Mouse (Mus musculus): Measurements from ENCODE around the gene Npnt.

Npnt gene

DNA sequence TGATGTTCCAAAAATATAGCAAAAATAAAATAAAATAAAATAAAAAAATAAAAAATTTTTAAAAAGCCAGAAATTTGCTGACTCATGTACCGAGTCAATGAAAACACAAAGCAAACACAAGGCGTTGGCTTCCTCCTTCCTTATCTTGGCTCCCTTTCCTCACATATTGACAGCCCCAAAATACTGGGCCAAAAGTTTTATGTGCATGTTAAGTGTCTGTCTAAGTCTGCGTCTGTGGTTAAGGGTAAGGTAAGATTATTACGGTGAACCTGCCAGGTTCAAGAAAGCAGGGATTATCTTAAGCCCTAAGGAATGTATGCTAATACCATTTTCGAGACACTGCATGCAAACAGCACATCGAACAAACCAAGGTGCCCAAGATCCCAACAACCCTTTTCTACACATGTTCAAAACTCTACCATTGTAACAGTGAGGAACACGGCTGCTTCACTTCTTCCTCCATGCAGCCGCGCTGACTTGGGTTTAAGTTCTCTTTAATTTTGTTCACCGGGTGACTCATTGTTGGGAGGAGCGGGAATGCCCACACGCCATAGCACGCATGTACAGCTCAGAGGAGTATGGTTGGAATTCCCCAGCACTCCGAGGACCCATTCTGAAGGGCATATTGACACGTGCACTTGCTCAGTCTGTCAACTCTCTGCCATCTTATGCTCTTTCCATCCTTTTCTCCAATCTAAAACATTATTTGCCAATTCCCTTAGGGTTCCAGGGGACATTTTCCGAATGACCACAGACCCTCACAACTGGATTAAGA lies 62.8 kb downstream of the Npnt start:
- DNase-seq (ENCODE audit: low read depth), result peak; percentile 36

DNA sequence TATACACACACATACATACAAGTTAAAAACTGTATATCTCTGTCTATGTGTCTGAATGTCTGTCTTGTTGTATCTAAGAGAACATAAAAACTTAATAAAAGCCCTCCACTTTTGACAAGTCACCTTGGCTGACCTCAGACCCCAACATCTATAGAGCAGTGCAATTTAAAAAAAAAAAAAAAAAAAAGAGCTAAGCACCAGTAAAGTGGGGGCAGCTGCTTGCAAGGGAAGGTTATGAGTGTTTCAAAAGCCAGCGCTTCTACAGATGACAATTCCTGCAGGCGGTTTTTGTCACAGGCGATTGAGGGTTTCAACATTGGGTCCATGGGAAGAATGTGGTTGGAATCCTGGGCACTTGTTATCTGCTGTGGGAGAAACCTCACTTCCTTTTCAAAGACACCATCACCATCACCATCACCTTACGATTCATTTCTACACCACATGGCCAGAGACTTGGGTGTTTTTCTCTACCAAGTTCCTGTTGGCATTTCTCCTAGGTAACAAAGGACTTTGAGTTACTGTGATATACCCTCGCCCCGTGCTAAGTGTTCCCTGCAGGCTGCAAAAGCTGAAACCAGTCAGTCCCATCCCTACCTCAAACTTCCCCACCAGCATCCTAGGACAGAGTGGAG lies 63.6 kb downstream of the Npnt start:
- DNase-seq (ENCODE audit: low read depth), result peak; percentile 6

DNA sequence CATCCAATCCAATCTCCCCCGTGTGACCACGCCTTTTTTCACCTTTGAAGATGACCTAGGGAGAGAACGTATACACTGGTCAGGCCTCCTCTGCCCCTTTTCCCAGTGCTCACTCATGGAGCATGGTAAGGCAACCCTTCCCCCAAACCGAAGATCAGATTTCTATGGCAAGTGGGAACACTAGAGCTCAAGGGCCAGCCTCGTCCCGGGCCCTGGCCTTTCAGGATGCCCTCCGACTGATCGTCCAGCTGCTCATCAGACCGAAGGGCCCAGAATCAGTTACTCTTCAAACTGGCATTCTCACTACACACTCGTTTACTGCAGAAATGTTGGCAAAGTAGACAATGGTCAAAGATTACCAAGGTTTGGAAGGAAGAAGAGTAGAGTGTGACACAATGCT lies 65.6 kb downstream of the Npnt start:
- DNase-seq (ENCODE audit: low read depth), result no peak

DNA sequence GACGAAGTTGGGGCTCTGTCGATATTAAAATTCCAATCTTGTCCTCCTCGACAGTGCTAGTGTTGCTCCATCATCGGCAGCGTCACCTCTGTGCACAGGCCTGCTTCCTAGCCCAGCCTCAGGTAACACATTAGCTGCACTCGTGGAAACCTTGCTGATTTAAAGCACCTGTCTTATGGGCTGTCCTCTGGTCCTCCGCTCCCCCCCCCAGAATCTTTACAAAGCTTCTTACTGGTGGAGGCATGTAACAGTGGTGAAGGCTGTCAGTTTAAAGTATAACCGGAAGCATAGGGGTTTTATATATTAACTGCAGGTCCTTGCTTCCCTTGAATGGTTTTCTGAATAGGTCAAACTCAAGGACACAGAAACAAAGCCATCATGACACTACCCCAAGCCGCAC lies 66.8 kb downstream of the Npnt start:
- no peak for DNase-seq (ENCODE audit: low read depth)

DNA sequence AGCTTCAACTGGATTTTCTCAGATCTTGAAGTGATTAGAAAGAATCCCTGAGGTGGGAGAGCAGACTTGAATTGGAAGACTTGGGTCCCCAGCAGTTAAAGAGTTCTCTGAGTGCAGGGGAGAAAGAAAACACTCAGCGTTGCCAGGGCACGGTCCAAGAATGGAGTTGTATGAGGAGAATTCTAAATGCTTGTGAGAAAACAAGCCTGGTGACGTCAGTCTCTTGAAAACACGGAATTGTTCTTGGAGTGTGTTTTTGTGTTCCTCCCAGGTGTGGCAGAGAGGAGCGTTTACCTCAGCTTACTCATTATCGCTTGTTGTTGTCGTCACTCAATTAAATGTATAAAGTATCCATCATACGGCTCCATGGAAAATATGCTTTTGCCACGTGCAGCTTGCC lies 69.3 kb downstream of the Npnt start:
- no peak for DNase-seq (ENCODE audit: low read depth)

DNA sequence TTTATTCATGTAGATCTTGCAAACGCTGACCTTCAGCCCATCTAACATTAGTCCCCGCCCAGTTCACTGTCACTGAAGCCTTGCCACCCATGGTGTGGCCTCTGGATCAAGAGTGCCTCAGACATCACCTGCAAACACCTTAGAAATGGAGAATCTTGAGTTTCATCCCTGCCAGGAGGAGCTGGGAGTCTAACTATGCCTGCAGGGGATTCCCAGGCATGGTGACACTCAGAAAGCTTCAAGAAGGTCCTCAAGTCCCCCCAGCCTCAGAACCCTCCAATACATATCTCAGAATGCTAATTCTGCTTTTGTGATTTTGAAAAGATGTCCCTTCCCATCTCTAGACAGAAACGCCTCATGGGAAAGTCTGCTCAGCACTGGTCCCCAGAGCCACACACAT lies 69.7 kb downstream of the Npnt start:
- no peak for DNase-seq (ENCODE audit: low read depth)

DNA sequence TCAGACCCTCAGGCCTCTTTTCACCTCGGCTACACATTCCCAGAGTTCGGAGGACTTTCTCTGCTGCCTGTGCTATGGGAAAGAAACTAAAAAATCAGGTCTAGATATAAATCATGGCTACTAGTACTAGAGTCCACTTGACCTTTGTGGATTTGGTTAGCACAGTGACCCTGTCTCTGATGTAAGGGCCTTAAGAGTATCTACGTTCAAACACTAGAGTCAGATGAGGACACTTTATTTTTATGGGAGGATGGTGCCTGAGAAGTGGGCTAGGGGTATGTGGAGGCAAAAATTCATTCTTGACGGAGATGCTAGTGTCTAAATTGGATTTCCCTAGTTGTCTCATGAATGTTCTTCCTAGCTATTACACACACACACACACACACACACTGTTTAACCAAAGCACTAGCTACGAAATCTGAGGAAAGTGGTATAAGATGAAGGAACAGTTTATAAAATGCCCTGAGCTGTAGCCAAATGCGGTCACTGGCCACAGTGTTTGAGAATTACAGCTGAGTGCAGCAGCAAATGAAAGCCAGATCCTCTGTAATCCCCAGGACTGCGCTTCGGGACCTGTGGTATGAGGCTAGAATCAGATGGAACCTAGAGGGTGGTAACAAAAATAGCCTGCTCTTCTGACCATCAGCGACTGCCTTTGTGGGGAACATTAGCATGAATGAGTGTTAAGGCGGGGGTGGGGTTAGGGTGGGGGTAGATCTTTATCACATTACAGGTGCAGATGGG lies 73.0 kb downstream of the Npnt start:
- no peak for DNase-seq (ENCODE audit: low read depth)

DNA sequence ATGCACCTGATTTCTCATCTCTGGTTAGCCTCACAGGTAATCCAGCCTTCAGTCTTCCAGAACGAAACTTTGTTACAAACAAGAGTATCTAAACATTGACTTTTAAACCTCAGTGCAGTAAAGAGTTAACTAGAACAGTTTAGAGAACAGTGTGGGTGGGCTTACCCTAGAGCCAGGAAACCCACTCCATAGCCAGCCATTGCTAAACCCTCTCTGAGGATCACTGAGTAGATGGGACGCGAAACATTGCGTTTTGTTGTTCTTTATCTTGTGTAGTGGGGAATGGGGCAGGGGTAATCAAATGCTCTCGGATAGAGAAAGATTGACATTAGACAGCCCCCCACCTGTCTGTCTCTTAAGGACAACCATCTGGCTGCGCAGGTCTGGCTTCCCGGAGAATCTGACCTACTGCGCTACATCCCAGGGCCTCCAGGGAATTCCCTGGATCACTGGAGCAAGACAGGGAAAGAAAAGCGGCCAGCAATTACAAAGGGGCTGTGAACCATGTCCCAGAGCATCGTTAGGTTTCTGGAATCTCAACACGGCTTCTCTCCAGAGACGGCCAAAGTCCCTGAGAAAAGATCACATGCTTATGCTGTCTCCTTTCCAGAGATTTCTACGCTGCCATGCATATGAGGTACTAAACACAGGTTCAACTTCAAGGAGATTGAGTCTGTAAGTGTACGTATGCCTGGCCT lies 73.9 kb downstream of the Npnt start:
- no peak for DNase-seq (ENCODE audit: low read depth)

DNA sequence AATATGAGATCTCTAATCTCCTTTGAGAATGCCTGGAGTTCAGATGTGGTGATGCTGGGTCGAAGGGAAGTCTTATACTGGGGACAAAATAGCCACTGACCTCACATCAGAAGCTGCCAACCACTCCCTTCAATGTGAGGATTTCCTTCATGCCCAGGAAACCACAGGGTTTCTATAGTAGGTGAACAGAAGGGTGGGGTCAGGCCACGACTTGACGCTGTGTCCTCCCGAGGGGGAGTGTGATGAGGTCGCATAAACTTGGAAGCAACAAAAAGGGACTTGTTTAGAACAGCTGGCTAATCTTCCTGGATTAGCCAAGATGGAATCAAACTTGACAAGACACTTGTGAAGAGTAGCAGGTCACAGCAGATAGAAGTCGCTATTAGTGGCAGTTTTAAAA lies 76.8 kb downstream of the Npnt start:
- no peak for DNase-seq (ENCODE audit: low read depth)

DNA sequence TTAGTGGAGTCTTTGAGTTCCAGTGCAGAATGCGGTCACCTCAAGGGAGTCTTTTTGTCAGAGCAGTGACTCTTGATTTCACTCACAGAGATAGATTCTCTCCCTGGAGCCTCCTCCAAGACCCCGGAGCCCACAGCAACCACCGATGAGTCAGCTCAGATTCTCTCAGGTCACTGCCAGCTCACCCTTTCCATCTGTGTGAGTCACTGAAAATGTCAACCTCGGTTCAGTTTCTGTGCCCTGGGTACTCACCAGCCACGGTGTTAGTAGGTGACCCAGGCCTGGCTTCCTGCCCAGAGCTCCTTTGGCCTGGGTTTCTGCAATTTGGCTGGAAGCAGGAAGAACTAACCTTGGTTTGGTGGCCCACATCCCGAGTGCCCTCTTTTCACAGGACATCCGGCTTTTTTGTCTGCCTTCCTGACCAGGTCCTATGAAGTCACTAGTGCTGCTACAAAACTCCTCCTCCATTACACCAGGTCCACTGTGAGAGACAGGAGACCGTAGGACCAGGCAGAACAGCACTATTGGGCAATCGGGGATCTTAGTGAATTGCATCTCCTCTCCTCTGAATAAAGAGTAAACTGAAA lies 78.7 kb downstream of the Npnt start:
- no peak for DNase-seq (ENCODE audit: low read depth)

DNA sequence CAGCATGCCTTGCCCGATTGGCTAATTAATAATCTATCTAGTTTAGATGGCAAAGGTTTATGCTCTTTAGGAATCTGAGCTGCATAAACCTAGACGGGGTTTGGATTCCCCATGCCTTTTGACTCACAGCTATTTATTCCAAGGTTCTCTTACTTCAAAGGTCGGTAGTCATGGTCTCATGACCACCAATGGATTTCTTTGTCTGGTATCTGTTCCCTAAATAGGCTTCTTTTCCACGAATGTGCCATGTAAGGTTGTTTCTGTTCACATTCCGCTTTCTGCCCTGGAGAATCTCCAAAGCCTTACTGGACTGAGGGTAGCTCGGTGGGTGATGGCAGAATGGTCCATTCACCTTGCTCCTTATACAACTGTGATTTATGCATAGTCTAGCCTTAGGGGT lies 80.0 kb downstream of the Npnt start:
- DNase-seq (ENCODE audit: low read depth), result no peak

DNA sequence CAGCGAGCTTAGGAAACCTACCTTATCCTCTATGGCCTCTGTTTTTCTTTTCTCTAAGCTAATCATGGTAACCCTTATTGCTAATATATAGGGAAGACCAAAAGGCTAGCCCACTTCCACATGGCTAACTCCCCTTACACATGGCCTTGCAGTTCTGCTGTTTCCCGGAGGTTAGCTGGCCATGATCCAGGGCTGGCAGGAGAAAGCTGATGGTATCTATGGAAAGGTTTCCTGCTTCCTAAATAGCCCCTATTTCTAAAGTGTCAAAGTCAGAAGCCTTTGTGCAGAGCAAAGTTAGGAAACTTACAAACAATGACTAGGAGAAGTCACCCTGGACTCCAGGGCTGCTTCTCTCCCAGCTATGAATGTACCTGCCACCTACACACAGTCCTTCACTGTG lies 81.3 kb downstream of the Npnt start:
- DNase-seq (ENCODE audit: low read depth), result no peak

DNA sequence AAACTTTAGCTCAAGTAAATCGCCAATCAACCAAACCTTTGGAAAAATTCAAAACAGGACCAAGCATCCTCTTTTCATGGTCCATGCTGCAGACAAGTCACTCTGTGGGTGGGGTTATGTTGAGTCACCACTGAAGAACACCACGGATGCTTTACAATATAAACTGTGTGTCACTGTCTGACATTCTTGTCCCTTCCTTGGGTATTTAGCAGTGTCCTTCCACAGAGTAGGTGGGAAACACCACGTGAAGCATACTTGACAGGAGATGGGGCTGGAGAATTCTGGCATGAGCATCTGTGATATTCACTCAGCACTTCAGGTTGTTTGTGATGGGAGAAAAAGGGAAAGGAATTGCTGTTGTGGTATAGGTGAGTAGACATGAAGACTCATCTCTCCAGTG lies 83.1 kb downstream of the Npnt start:
- DNase-seq (ENCODE audit: low read depth), result no peak

DNA sequence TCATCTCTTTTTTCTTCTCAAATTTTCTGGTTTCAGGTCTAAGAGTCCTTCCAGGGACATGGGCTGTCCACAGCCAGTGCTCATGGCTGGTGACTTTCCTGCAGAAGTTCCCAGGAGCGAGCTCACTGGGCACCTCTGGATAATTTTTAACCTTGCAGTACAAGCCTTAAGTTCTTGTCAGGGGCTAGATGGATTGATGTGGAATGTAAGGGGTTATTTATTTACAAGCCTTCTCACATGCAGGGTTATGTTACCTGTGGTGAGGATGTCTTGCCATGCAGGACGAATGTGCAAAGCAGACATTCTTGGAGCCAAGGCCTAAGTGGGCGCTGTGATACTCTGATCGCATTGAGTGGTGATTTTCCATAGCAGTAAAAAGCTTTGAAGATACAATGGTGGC lies 84.5 kb downstream of the Npnt start:
- no peak for DNase-seq (ENCODE audit: low read depth)

DNA sequence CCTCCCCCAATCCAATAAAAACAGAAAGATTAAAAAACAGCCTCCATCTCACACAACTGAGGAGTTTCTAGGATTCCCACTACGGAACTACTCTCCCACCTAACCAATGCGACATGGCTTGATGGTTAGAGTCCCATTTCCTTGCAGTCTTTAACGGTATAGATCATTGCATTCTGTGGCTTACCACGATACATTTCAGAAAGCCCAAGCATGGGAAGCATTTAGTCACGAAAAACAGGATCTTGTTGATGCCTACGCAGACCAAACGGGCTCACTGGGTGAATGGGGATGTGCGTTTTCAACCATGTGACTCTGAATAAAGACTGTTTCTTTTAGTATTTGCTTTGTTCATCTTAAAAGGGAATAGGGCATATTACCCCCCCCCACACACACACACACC lies 85.1 kb downstream of the Npnt start:
- DNase-seq (ENCODE audit: low read depth), result no peak

DNA sequence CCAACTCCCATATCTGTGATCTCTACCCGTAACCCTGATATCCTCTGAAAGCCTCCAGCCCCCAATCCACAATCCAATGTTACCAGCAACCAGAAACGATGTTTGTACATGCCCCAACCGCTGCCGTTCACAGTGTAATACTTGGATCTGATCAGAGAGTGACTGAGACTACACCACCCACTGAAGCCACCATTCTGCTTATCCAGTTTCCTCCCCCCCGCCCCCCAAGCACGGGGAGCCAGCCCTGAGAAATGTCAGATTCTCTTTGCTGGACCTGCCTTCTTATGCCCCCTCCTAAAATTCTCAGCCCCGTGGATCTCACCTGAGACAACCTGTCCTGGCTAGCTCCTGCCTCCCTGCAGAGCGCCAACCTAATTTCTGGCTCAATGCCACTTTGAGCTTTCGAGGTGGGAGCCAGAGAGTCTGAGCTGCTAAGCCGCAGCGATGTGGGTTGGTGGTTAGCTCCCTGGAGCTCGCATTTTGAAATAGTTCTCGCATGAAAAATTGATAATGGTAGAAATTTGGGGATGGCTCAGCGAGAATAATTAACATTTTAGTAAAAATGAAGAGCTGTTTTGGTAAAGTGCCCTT lies 85.7 kb downstream of the Npnt start:
- DNase-seq (ENCODE audit: low read depth), result no peak

DNA sequence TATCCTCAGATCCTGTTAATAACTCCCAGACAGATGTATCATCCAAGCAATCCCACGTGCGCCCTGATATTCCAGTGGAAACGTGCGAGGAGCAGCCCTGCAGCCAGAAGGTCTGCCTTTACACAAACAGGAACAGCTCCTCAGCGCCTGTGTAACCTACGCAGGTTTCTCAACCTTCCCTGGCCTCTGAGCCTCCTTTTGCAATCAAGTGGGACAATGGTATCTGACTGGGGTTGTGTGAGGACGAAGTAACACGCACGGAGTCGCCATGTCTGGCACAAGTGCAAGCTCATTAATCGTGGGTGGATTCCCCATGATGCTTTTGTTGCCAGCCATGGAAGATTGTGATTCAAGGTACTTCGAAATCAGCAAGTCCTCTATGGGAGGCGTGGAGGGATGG lies 86.2 kb downstream of the Npnt start:
- DNase-seq (ENCODE audit: low read depth), result no peak

DNA sequence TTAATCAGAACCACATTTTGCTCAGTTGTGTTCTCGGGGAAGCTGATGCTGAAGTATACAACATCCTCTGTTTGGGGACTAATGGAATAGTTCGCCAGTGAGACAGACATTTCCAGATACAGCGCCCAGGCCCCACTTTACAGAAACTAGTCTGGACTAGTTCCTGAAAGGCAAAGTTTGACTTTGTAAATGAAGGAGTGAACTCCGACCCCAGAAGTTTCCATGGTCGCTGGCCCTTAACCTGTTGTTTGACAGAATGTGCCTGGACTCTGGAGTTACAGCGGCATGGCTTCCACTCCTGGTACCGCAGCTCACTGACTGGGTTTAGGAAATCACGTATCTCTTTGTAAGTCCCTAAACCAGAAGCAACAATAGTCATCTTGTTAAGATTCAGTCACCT lies 89.3 kb downstream of the Npnt start:
- no peak for DNase-seq (ENCODE audit: low read depth)

DNA sequence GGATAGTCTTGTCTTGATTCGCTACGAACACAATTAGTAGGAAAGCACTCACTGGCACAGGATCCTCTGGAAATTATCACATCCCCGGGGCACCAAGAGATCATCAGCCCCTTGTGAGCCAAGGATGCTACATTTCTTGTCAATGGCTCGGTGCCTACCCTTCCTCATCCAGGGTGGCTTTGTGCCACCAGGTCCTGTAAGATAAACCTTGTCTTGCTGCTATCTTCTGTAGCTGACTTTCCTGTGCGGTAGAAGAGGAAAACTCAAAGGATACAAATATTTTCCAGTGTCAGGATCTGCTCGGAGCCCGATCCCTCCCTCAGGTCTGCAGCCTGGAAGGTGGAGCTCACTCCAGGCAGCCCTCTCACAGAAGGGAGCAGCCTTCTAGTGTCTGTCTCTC lies 90.5 kb downstream of the Npnt start:
- no peak for DNase-seq (ENCODE audit: low read depth)

DNA sequence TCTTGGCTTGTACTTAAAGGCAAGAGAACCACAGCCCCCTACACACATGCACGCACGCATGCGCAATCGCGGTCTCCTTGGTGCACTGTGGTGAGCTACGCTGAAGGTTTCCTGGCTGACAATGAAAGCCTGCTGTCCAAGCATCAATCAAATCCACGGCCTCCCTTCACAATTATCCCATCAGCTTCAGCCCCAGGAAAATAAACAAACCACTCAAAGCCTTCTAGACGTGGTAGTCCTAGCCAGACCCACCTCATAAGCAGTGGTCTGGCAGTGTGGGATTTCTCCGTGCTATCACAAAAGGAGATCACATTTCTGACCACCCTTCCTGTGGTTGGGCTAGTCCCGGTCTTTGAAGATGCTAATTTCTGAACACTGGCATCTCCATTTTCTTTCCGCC lies 91.2 kb downstream of the Npnt start:
- no peak for DNase-seq (ENCODE audit: low read depth)

DNA sequence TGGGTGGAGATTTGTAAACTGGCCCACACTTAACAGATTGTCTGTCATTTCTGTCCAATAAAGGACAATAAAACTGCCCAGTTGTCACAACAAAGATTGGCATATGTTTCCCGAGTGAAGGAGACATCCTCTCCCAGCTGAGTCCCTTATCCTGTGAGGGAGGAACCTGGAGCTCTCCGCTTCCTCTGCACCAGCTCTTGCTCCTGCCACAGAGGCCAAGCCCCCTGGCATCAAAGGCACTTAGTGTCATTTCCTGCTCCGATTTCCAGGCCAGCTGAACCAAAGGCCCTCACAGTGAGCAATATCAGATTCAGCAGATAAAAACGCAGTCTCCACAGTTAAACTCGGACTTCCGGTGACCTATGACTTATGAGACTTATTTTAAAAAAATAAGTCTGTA lies 93.4 kb downstream of the Npnt start:
- no peak for DNase-seq (ENCODE audit: low read depth)

Measured in c-Kit-positive CD71-positive TER-119-negative erythroid progenitor cells, embryonic 14.5 days (primary cell).